Comparison of ENCODE assay signal across 18 mouse cellular contexts in genomic region chr16:74234393-74235059, GRCm38 (mm10).
DNase-seq lines count a peak whose midpoint lies in the region; ATAC-seq lines count a peak whose summit lies in the region.
"Had no signal": no experiment of that assay in that cellular context is flagged by ENCODE, and none has a peak within 500 bp of the region (broad histone marks: within the 10 kb centered on the region; RNA-seq: fewer than 3 reads in every experiment).

No protein-coding gene starts in this region.

- H3K36me3 ChIP-seq in forebrain, embryonic 11.5 days (ENCODE audit: control insufficient read depth, insufficient read depth, low read length): no peaks in the 10 kb centered on the region
- no peaks in the 10 kb centered on the region for H3K36me3 ChIP-seq in forebrain, embryonic 10.5 days (replicated peaks)
- no peaks in the 10 kb centered on the region for H3K36me3 ChIP-seq in forebrain, embryonic 13.5 days (ENCODE audit: poor library complexity, severe bottlenecking)
- no peaks in the 10 kb centered on the region for H3K36me3 ChIP-seq in hindbrain, embryonic 15.5 days
- no peaks in the 10 kb centered on the region for H3K36me3 ChIP-seq in neural tube, embryonic 13.5 days
- no peaks in the 10 kb centered on the region for H3K36me3 ChIP-seq in kidney, embryonic 14.5 days (ENCODE audit: control insufficient read depth, insufficient read depth, low read length)
- H3K36me3 ChIP-seq: heart, embryonic 13.5 days; limb, embryonic 15.5 days had no signal

- peak; percentile 80 for ATAC-seq in forebrain, embryonic 11.5 days (replicated peaks; ENCODE audit: low FRiP score)
- peak; percentile 69 for ATAC-seq in forebrain, embryonic 13.5 days
- ATAC-seq in hindbrain, embryonic 15.5 days (ENCODE audit: low FRiP score, low read depth): peak; percentile 82
- ATAC-seq in neural tube, embryonic 13.5 days (ENCODE audit: low read depth): peak; percentile 66; the same call in 1 of the 2 replicates
- no peak for ATAC-seq in kidney, embryonic 14.5 days (ENCODE audit: low FRiP score, low TSS enrichment)
- no peak for ATAC-seq in activated CD4-positive, CD25-positive, alpha-beta regulatory T cell, adult 4 months
- ATAC-seq: intestine, postnatal 0 days had no signal

- no peaks in the 10 kb centered on the region for H3K4me1 ChIP-seq in forebrain, embryonic 11.5 days (replicated peaks; ENCODE audit: control insufficient read depth, insufficient read depth, low read length)
- peaks cover 8% of the 10 kb centered on the region for H3K4me1 ChIP-seq in forebrain, embryonic 10.5 days
- peaks cover 7% of the 10 kb centered on the region for H3K4me1 ChIP-seq in forebrain, embryonic 13.5 days
- H3K4me1 ChIP-seq in hindbrain, embryonic 15.5 days (replicated peaks): 0 out of 2 replicates have a peak, but pooled peaks cover 7% of the 10 kb centered on the region
- H3K4me1 ChIP-seq in neural tube, embryonic 13.5 days (replicated peaks): peaks cover 10% of the 10 kb centered on the region
- H3K4me1 ChIP-seq in kidney, embryonic 14.5 days (ENCODE audit: control insufficient read depth, insufficient read depth, low read length): no peaks in the 10 kb centered on the region
- H3K4me1 ChIP-seq: heart, embryonic 13.5 days; limb, embryonic 15.5 days; megakaryocyte, embryonic 14.5 days had no signal

- H3K9me3 ChIP-seq in forebrain, embryonic 11.5 days (ENCODE audit: control insufficient read depth, low read length): no peaks in the 10 kb centered on the region
- H3K9me3 ChIP-seq in forebrain, embryonic 10.5 days: no peaks in the 10 kb centered on the region
- no peaks in the 10 kb centered on the region for H3K9me3 ChIP-seq in forebrain, embryonic 13.5 days (replicated peaks)
- H3K9me3 ChIP-seq in hindbrain, embryonic 15.5 days: no peaks in the 10 kb centered on the region
- no peaks in the 10 kb centered on the region for H3K9me3 ChIP-seq in neural tube, embryonic 13.5 days
- no peaks in the 10 kb centered on the region for H3K9me3 ChIP-seq in kidney, embryonic 14.5 days (ENCODE audit: control insufficient read depth, low read length)
- H3K9me3 ChIP-seq: heart, embryonic 13.5 days; limb, embryonic 15.5 days; megakaryocyte, embryonic 14.5 days had no signal

- H3K27me3 ChIP-seq in forebrain, embryonic 11.5 days (ENCODE audit: control insufficient read depth, insufficient read depth, low read length): no peaks in the 10 kb centered on the region
- H3K27me3 ChIP-seq in forebrain, embryonic 10.5 days (ENCODE audit: poor library complexity, severe bottlenecking): no peaks in the 10 kb centered on the region
- no peaks in the 10 kb centered on the region for H3K27me3 ChIP-seq in forebrain, embryonic 13.5 days
- H3K27me3 ChIP-seq in hindbrain, embryonic 15.5 days: no peaks in the 10 kb centered on the region
- H3K27me3 ChIP-seq in neural tube, embryonic 13.5 days: no peaks in the 10 kb centered on the region
- H3K27me3 ChIP-seq in kidney, embryonic 14.5 days (ENCODE audit: control insufficient read depth, insufficient read depth, low read length): no peaks in the 10 kb centered on the region
- H3K27me3 ChIP-seq: heart, embryonic 13.5 days; limb, embryonic 15.5 days; megakaryocyte, embryonic 14.5 days had no signal

- 0 out of 2 replicates have a peak overlapping the region, but pooled peaks have one; percentile 18 for H3K27ac ChIP-seq in forebrain, embryonic 11.5 days (ENCODE audit: low read depth, low read length)
- no peak overlapping the region for H3K27ac ChIP-seq in forebrain, embryonic 10.5 days
- H3K27ac ChIP-seq in forebrain, embryonic 13.5 days: no peak overlapping the region; the same call in 1 of the 2 replicates
- peak overlapping the region; percentile 62 for H3K27ac ChIP-seq in hindbrain, embryonic 15.5 days (replicated peaks)
- H3K27ac ChIP-seq in neural tube, embryonic 13.5 days (replicated peaks): peak overlapping the region; percentile 62
- H3K27ac ChIP-seq in kidney, embryonic 14.5 days (ENCODE audit: low read depth, low read length): no peak overlapping the region
- H3K27ac ChIP-seq: heart, embryonic 13.5 days; limb, embryonic 15.5 days had no signal

- DNase-seq in forebrain, embryonic 11.5 days (ENCODE audit: low spot score): no peak
- DNase-seq in forebrain, embryonic 10.5 days (ENCODE audit: extremely low spot score, low spot score): no peak
- DNase-seq in right cerebral cortex, postnatal 10 days (ENCODE audit: low spot score in 2 of 2): no peak
- DNase-seq: cerebellum, adult 11 months; heart, postnatal 4 days; kidney, postnatal 14 days; lung, postnatal 10 days; thymus, postnatal 4 days had no signal

- WGBS in forebrain, embryonic 11.5 days: 56% methylated on average over 6 of the region's 6 CpGs
- WGBS in forebrain, embryonic 10.5 days: 70% methylated on average over 6 of the region's 6 CpGs
- 39% methylated on average over 6 of the region's 6 CpGs for WGBS in forebrain, embryonic 13.5 days
- WGBS in hindbrain, embryonic 15.5 days: 47% methylated on average over 6 of the region's 6 CpGs
- WGBS in neural tube, embryonic 13.5 days: 52% methylated on average over 6 of the region's 6 CpGs
- 88% methylated on average over 6 of the region's 6 CpGs for WGBS in kidney, embryonic 14.5 days

- H3K4me2 ChIP-seq in forebrain, embryonic 11.5 days (ENCODE audit: low read depth, low read length, severe bottlenecking): no peak overlapping the region
- H3K4me2 ChIP-seq in forebrain, embryonic 13.5 days: no peak overlapping the region
- no peak overlapping the region for H3K4me2 ChIP-seq in hindbrain, embryonic 15.5 days
- H3K4me2 ChIP-seq in neural tube, embryonic 13.5 days: no peak overlapping the region
- no peak overlapping the region for H3K4me2 ChIP-seq in kidney, embryonic 14.5 days (replicated peaks; ENCODE audit: low read depth, low read length)
- H3K4me2 ChIP-seq: heart, embryonic 13.5 days; limb, embryonic 15.5 days had no signal

- no peak overlapping the region for H3K4me3 ChIP-seq in forebrain, embryonic 11.5 days (ENCODE audit: low read depth, low read length)
- H3K4me3 ChIP-seq in forebrain, embryonic 10.5 days: no peak overlapping the region
- no peak overlapping the region for H3K4me3 ChIP-seq in forebrain, embryonic 13.5 days
- H3K4me3 ChIP-seq in hindbrain, embryonic 15.5 days: no peak overlapping the region
- H3K4me3 ChIP-seq in neural tube, embryonic 13.5 days: no peak overlapping the region
- no peak overlapping the region for H3K4me3 ChIP-seq in kidney, embryonic 14.5 days (ENCODE audit: low read length)
- H3K4me3 ChIP-seq: erythroblast, embryonic 14.5 days; heart, embryonic 13.5 days; limb, embryonic 15.5 days; megakaryocyte, embryonic 14.5 days had no signal

- H3K9ac ChIP-seq in forebrain, embryonic 11.5 days (ENCODE audit: low read length): no peak overlapping the region
- no peak overlapping the region for H3K9ac ChIP-seq in forebrain, embryonic 13.5 days
- H3K9ac ChIP-seq in hindbrain, embryonic 15.5 days: no peak overlapping the region
- no peak overlapping the region for H3K9ac ChIP-seq in neural tube, embryonic 13.5 days
- no peak overlapping the region for H3K9ac ChIP-seq in kidney, embryonic 14.5 days (ENCODE audit: low read depth, low read length)
- H3K9ac ChIP-seq: heart, embryonic 13.5 days; limb, embryonic 15.5 days had no signal

Comparison
In these comparisons a context has a peak if more than half of its experiments do, and no peak if none do; other contexts are left out.
1. H3K27ac ChIP-seq: peak in forebrain, embryonic 11.5 days (single experiment), hindbrain, embryonic 15.5 days (single experiment) and neural tube, embryonic 13.5 days (single experiment); none in forebrain, embryonic 10.5 days (single experiment), forebrain, embryonic 13.5 days (single experiment) and kidney, embryonic 14.5 days (single experiment).
2. ATAC-seq: peak in forebrain, embryonic 11.5 days (single experiment), forebrain, embryonic 13.5 days (single experiment), hindbrain, embryonic 15.5 days (single experiment) and neural tube, embryonic 13.5 days (single experiment); none in kidney, embryonic 14.5 days (single experiment) and activated CD4-positive, CD25-positive, alpha-beta regulatory T cell, adult 4 months (single experiment).